8 mouse cellular contexts compared by ENCODE assay signal in the genomic region with DNA sequence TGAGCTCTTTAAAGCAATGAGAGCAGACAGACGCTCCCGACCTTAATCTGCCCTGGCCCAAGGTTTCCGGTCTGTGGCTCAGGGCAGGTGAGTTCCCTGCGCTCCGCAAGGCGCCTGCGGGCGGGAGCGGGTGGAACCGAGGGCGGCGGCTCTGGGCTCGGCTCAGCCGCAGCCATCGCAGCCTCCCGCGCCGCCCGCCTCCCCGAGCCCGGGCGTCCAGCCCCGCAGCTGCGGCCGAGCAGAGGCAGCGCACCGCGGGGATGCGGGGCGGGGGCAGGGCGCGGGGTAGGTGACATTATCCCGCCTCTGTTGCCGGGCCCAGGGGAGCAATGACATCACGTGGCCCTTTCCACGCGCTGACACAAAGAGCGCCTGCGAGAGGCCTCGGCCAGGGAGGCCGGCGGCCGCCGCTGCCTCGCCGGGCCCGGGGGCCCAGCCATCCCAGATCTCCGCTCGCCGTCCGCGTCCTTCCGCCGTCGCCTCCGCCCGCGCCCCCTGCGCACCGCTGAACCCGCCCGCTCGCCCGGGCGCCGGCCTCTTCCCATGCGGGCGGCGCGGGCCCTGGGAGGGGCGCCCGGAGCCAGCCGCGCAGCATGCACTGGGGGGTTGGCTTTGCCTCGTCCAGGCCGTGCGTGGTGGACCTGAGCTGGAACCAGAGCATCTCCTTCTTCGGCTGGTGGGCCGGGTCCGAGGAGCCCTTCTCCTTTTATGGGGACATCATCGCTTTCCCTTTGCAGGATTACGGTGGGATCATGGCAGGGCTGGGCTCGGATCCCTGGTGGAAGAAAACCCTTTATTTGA. TPM values are rescaled to one million over a fixed set of nuclear protein-coding genes. Genes with fewer than 3 reads are reported as not detected.
A peak's percentile ranks its signal among the peaks of the same experiment; 100 is the strongest.
DNase-seq lines count a peak whose midpoint lies in the region; ATAC-seq and TF ChIP-seq lines count a peak whose summit lies in the region.

A gene (plus strand): TSS at position 359 of the 801 bp plus-strand sequence.

- no peaks in the 10 kb centered on the region for H3K36me3 ChIP-seq in megakaryocyte, embryonic 14.5 days (replicated peaks; ENCODE audit: low read length)
- peaks cover 6% of the 10 kb centered on the region; the same call in 1 of the 2 replicates for H3K36me3 ChIP-seq in embryonic facial prominence, embryonic 10.5 days (replicated peaks)
- H3K36me3 ChIP-seq in intestine, postnatal 0 days (ENCODE audit: control insufficient read depth, insufficient read depth): no peaks in the 10 kb centered on the region
- peaks cover 1% of the 10 kb centered on the region; the same call in 1 of the 2 replicates for H3K36me3 ChIP-seq in midbrain, embryonic 12.5 days
- no peaks in the 10 kb centered on the region for H3K36me3 ChIP-seq in stomach, embryonic 15.5 days

- no peak for ATAC-seq in megakaryocyte, adult 5-6 weeks (ENCODE audit: poor library complexity, severe bottlenecking)
- ATAC-seq in intestine, postnatal 0 days: peak; percentile 77
- peak; percentile 92 for ATAC-seq in midbrain, embryonic 12.5 days (ENCODE audit: low FRiP score, low read depth)
- ATAC-seq in stomach, embryonic 15.5 days (ENCODE audit: insufficient read depth, low FRiP score, low read depth): peak; percentile 76

- peak; percentile 82 for DNase-seq in embryonic facial prominence, embryonic 10.5 days (ENCODE audit: low spot score)
- peak; percentile 94 for DNase-seq in heart, adult 11 months
- peak; percentile 75 for DNase-seq in left cerebral cortex, postnatal 4 days

- peak within 1 kb of the TSS; percentile 98 for H3K4me2 ChIP-seq in intestine, postnatal 0 days (replicated peaks; ENCODE audit: low read depth)
- H3K4me2 ChIP-seq in midbrain, embryonic 12.5 days (replicated peaks): peak within 1 kb of the TSS; percentile 73
- H3K4me2 ChIP-seq in stomach, embryonic 15.5 days: peak within 1 kb of the TSS; percentile 91

- H3K27ac ChIP-seq in embryonic facial prominence, embryonic 10.5 days (replicated peaks): peak within 1 kb of the TSS; percentile 98
- H3K27ac ChIP-seq in intestine, postnatal 0 days (ENCODE audit: low read depth, low read length): peak within 1 kb of the TSS; percentile 72
- peak within 1 kb of the TSS; percentile 93 for H3K27ac ChIP-seq in midbrain, embryonic 12.5 days (replicated peaks)
- peak within 1 kb of the TSS; percentile 78 for H3K27ac ChIP-seq in stomach, embryonic 15.5 days

- TF ChIP-seq CTCF in intestine, postnatal 0 days (IDR thresholded peaks at IDR 0.05; ENCODE audit: low read depth): no peak

- intact Hi-C loops in left cerebral cortex, postnatal 4 days (cut with DNase I): no loop called here

- peaks cover 46% of the 10 kb centered on the region for H3K27me3 ChIP-seq in megakaryocyte, embryonic 14.5 days (replicated peaks)
- peaks cover 7% of the 10 kb centered on the region for H3K27me3 ChIP-seq in embryonic facial prominence, embryonic 10.5 days (replicated peaks; ENCODE audit: low read depth, poor library complexity, severe bottlenecking)
- H3K27me3 ChIP-seq in intestine, postnatal 0 days (replicated peaks; ENCODE audit: control insufficient read depth, insufficient read depth, low read length): no peaks in the 10 kb centered on the region
- no peaks in the 10 kb centered on the region; the same call in 1 of the 2 replicates for H3K27me3 ChIP-seq in midbrain, embryonic 12.5 days
- no peaks in the 10 kb centered on the region for H3K27me3 ChIP-seq in stomach, embryonic 15.5 days (replicated peaks)

- WGBS in embryonic facial prominence, embryonic 10.5 days: under 1% methylated on average over 83 of the region's 83 CpGs
- under 1% methylated on average over 72 of the region's 83 CpGs for WGBS in intestine, postnatal 0 days
- under 1% methylated on average over 77 of the region's 83 CpGs for WGBS in midbrain, embryonic 12.5 days
- under 1% methylated on average over 81 of the region's 83 CpGs for WGBS in stomach, embryonic 15.5 days

- peaks cover 23% of the 10 kb centered on the region for H3K4me1 ChIP-seq in megakaryocyte, embryonic 14.5 days
- peaks cover 23% of the 10 kb centered on the region for H3K4me1 ChIP-seq in embryonic facial prominence, embryonic 10.5 days
- H3K4me1 ChIP-seq in intestine, postnatal 0 days (replicated peaks; ENCODE audit: control insufficient read depth, insufficient read depth, low read length): no peaks in the 10 kb centered on the region
- peaks cover 21% of the 10 kb centered on the region for H3K4me1 ChIP-seq in midbrain, embryonic 12.5 days
- H3K4me1 ChIP-seq in stomach, embryonic 15.5 days: no peaks in the 10 kb centered on the region

- peak within 1 kb of the TSS; percentile 91 for H3K4me3 ChIP-seq in megakaryocyte, embryonic 14.5 days (replicated peaks)
- H3K4me3 ChIP-seq in embryonic facial prominence, embryonic 10.5 days: peak within 1 kb of the TSS; percentile 84
- H3K4me3 ChIP-seq in intestine, postnatal 0 days (ENCODE audit: low read depth, low read length): peak within 1 kb of the TSS; percentile 68
- H3K4me3 ChIP-seq in midbrain, embryonic 12.5 days: peak within 1 kb of the TSS; percentile 82
- H3K4me3 ChIP-seq in stomach, embryonic 15.5 days (replicated peaks): peak within 1 kb of the TSS; percentile 72

- H3K9ac ChIP-seq in intestine, postnatal 0 days (ENCODE audit: low read depth, low read length): peak within 1 kb of the TSS; percentile 74
- H3K9ac ChIP-seq in midbrain, embryonic 12.5 days (replicated peaks): peak within 1 kb of the TSS; percentile 98
- peak within 1 kb of the TSS; percentile 76 for H3K9ac ChIP-seq in stomach, embryonic 15.5 days

- H3K9me3 ChIP-seq in megakaryocyte, embryonic 14.5 days: peaks cover 8% of the 10 kb centered on the region
- no peaks in the 10 kb centered on the region for H3K9me3 ChIP-seq in embryonic facial prominence, embryonic 10.5 days
- H3K9me3 ChIP-seq in intestine, postnatal 0 days (ENCODE audit: control insufficient read depth): no peaks in the 10 kb centered on the region
- no peaks in the 10 kb centered on the region for H3K9me3 ChIP-seq in midbrain, embryonic 12.5 days
- no peaks in the 10 kb centered on the region for H3K9me3 ChIP-seq in stomach, embryonic 15.5 days

RNA-seq across cellular contexts. Expression of the gene that starts here (rescaled TPM):
- 1.4 TPM in 1 of 2 replicates, not detected in the other for polyA plus RNA-seq in megakaryocyte, embryonic 14.5 days (2012; ENCODE audit: insufficient read depth, low replicate concordance)
- total RNA-seq in megakaryocyte, adult 5-6 weeks (2015): not detected in 2 replicates
- total RNA-seq in megakaryocyte, adult 5-6 weeks (2017): 0.07 TPM in 1 of 2 replicates, not detected in the other
- polyA plus RNA-seq in embryonic facial prominence, embryonic 10.5 days (2016; fragmentation: Nextera tagmentation; extraction: Ambion mirVana): 11.6 TPM in 2 replicates
- 1.5 TPM in 2 replicates for polyA plus RNA-seq in intestine, postnatal 0 days (2015; fragmentation: Nextera tagmentation; extraction: Ambion mirVana)
- 100 to 1,000 TPM; 113 to 116 TPM for total RNA-seq in left cerebral cortex, postnatal 4 days (2021)
- polyA plus RNA-seq in midbrain, embryonic 12.5 days (2016; fragmentation: Nextera tagmentation; extraction: Ambion mirVana): 24.9 and 30.5 TPM in 2 replicates
- polyA plus RNA-seq in stomach, embryonic 15.5 days (2015; fragmentation: Nextera tagmentation; extraction: Ambion mirVana): 3.6 and 4.7 TPM in 2 replicates

Comparison
In these comparisons a context has a peak if more than half of its experiments do, and no peak if none do; other contexts are left out.
1. RNA of the gene that starts here (total RNA-seq): 113 to 116 TPM in left cerebral cortex, postnatal 4 days; 0.07 TPM in megakaryocyte, adult 5-6 weeks; every median in the first group is over 100 times any median in the second.
2. Peak in every context shown above with its lines, with median percentiles within 50 percentile points of each other: H3K4me3 ChIP-seq, DNase-seq, H3K27ac ChIP-seq, H3K4me2 ChIP-seq and H3K9ac ChIP-seq.